Mouse (Mus musculus) bone marrow macrophage, adult 2 months (primary cell): Measurements from ENCODE around the gene Cttnbp2nl. TPM values are rescaled to one million over a fixed set of nuclear protein-coding genes. Genes with fewer than 3 reads are reported as not detected.

Experiments
- H3K27ac ChIP-seq: 2 replicates; pipeline ENCODE4 v1.5.1; 2012; ENCODE audit warnings: low read depth, low read length; ENCODE audit not compliant: insufficient read depth
- H3K4me1 ChIP-seq: 2 replicates; pipeline ENCODE4 v1.6.1; 2012; ENCODE audit warnings: low read length; ENCODE audit not compliant: control insufficient read depth, insufficient read depth
- H3K4me3 ChIP-seq: 2 replicates; pipeline ENCODE4 v1.5.1; 2012; ENCODE audit warnings: mild to moderate bottlenecking, low read length, moderate library complexity; ENCODE audit not compliant: insufficient read depth
- CTCF ChIP-seq: IDR thresholded peaks from 2 replicates; pipeline ENCODE4 v1.5.1; 2012; ENCODE audit warnings: low read depth, mild to moderate bottlenecking, low read length, moderate library complexity
- POLR2A ChIP-seq: IDR thresholded peaks from 2 replicates; pipeline ENCODE4 v1.6.1; 2012; ENCODE audit warnings: mild to moderate bottlenecking, low read depth, low read length, borderline replicate concordance
- polyA plus RNA-seq: library from polyadenylated mRNA; stranded (reverse); fragments of >200 nt; gene quantifications from 2 replicates; pipeline ENCODE4 v1.2.4, GENCODE M21; 2012; ENCODE audit not compliant: missing spikeins, insufficient read depth, insufficient read length

Gene Cttnbp2nl
- polyA plus RNA-seq, 1 experiment: 127 TPM

DNA sequence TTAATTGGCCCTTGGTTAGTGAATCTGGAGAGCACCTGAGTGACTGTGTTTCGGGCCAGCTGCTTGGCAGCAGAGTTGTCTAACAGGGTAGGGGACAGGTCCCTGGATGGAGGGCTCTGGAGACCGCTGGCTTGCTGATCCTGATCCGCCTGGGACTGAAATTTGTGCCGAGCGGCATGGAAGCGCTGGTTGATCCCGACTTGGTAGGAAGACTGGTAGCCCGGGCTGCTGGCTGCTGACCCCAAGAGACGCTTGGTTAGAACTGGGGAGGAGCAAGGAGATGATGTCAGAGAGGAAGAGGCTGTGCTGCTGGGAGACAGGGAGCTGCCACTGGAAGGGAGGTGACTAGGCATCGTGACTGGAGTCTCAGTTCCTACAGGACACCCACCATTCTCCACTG, 47.9 kb downstream of the Cttnbp2nl start:
- Histone ChIP-seq H3K4me1 (peaks cover 27% of the 10 kb centered on the region), H3K4me3 (no peak overlapping the region), H3K27ac (no peak overlapping the region)
- TF ChIP-seq POLR2A: no peak
- TF ChIP-seq CTCF: no peak

DNA sequence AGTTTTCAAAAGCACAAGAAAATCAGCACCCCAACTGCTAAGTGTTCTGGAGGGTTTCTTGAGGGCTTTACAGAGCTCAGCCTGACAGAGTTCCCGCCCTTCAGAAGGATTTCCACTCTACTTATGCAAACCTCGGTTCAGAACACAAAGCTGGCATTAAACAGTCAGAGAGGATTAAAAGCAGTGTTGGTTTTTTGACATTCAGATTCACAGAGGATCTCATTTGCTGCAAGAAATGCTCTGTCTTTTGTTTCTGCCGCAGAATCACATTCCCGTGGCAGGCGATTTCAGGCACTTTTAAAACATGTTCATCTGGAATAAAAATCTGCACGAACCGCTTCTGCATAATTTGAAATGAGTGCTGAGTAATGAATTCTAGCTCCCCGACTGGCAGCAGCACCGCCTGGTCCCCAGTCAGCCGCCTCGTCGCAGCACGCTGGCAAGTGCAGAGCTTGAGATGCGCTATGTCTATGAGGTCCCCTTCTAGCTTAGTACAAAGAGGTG, 48.9 kb downstream of the Cttnbp2nl start:
- TF ChIP-seq POLR2A (no peak), CTCF (no peak)
- H3K4me3 ChIP-seq: no peak overlapping the region
- no peak overlapping the region for H3K27ac ChIP-seq
- peaks cover 32% of the 10 kb centered on the region for H3K4me1 ChIP-seq

DNA sequence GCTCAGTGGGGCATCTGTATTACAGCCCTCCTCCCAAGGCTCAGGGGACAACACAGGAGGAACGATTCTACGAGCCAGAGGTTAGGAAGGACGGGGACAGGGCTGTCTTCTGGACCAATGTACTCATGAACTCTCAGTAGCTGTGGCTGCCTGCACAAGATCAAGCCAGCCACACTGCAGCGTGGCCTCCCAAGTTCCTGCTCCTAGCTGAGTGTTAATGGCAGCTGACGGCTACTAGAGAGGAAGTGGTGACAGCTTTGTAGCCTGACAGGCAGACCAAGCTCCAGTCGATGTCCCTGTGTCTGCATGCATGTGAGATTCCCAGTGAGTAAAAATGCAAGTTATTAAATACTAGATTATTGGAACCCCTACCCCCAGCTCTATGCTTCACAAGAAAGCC, 51.6 kb downstream of the Cttnbp2nl start:
- Histone ChIP-seq H3K27ac (peak overlapping the region; percentile 90), H3K4me3 (no peak overlapping the region), H3K4me1 (peaks cover 32% of the 10 kb centered on the region)
- TF ChIP-seq CTCF: no peak
- TF ChIP-seq POLR2A: no peak

DNA sequence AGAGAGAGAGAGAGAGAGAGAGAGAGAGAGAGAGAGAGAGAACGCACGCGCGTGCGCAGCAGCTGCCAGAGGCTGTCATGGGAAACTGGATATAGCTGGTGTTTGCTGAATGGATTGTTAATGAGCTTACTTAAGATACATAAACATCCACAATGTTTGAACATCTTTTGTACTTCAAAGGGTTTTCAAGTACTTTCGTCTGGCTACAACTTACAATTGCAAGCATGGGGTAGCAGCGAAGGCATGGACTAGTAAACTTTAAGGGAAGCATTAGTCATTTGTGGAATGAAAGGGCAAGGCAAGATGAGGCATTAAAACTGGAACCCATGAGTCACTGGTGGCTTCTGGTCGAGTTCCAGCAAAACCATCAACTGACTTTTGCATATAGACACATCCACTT, 52.4 kb downstream of the Cttnbp2nl start:
- TF ChIP-seq POLR2A (no peak), CTCF (no peak)
- peaks cover 40% of the 10 kb centered on the region for H3K4me1 ChIP-seq
- 0 out of 2 replicates have a peak overlapping the region, but pooled peaks have one; percentile 6 for H3K4me3 ChIP-seq
- peak overlapping the region; percentile 90 for H3K27ac ChIP-seq

DNA sequence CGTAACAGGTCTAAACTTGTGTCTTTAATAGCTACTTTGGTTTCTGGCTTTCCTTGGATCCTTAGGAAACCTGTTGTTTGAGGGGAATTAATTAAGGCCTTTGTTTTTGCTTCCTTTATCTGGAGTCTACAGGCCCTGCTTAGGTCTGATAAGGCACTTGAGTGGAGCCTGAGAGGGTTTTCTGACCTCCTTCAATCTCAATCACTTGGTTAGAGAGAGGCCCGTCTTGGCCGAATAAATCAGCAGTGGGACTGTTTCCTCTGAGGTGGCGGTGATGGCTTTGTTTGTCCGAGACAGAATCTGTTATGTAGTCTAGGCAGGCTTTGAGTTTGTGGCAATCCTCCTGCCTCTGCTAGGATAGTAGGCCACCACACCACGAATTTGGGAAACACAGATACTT, 55.4 kb downstream of the Cttnbp2nl start:
- H3K27ac ChIP-seq: no peak overlapping the region
- no peak overlapping the region for H3K4me3 ChIP-seq
- no peak for TF ChIP-seq POLR2A
- TF ChIP-seq CTCF: no peak
- peaks cover 57% of the 10 kb centered on the region for H3K4me1 ChIP-seq

DNA sequence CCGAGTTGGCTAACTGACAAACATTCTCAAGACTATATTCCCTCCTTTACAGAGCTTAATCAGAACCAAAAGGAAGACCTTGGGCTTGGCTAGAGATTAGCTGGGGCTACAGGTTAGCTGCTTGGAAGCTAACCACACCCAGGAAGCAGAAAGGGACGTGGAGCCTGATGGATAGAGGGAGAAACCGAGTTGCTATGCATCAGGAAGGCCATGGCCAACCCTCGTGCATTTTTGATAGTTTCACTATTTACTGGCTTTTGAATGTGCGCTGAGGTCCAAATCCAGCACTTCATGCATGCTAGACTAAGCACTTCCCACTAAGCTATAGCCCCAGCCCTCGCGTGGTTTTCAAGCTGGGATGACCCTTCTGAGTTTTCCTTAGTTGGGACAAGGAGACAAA, 57.2 kb downstream of the Cttnbp2nl start:
- Histone ChIP-seq H3K27ac (no peak overlapping the region), H3K4me1 (peaks cover 49% of the 10 kb centered on the region), H3K4me3 (no peak overlapping the region)
- TF ChIP-seq CTCF: no peak
- no peak for TF ChIP-seq POLR2A

DNA sequence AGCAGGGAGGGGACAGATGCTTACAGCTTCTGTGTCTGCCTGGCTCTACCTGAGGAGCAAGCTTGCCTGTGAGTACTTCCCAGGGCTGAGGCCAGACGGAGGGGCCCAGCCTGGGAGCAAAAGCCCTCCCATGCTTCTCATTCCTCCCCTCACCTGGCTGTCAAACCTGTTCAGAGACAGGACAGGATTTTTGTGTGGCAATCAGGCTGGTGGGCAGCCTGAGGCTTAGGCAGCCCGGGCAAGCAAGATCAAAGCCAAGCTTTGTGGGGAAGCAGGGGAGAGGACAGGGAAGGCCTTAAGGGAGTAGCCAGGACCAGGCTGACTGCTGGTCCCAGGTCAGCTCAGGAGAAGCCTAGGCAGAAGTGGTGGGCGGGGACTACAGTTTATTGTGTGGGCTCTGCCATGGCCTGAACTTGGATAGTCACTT, 58.5 kb downstream of the Cttnbp2nl start:
- TF ChIP-seq CTCF: no peak
- no peak for TF ChIP-seq POLR2A
- Histone ChIP-seq H3K4me1 (peaks cover 36% of the 10 kb centered on the region), H3K4me3 (peak overlapping the region; percentile 8), H3K27ac (peak overlapping the region; percentile 88)

DNA sequence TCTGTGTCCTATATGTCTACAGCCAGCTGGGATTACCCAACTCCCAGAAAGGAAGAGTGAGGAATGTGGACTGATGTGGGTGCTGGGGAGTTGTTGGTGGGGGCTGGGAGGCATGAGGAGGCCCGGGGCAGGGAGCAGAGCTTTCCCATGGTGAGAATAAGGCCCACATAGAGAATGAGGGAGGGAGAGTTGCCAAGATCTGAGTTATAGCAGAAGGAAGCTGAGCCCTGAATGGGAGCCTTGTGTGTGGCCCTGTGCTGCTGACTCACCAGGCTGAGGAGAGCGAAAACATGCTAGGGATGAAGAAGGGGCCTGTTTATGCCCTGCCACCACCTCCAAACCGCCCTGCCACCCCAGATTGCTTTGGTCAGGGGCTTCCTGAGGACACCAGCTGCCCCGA, 59.1 kb downstream of the Cttnbp2nl start:
- TF ChIP-seq POLR2A: no peak
- TF ChIP-seq CTCF: no peak
- Histone ChIP-seq H3K27ac (peak overlapping the region; percentile 88), H3K4me3 (peak overlapping the region; percentile 8), H3K4me1 (peaks cover 35% of the 10 kb centered on the region)

DNA sequence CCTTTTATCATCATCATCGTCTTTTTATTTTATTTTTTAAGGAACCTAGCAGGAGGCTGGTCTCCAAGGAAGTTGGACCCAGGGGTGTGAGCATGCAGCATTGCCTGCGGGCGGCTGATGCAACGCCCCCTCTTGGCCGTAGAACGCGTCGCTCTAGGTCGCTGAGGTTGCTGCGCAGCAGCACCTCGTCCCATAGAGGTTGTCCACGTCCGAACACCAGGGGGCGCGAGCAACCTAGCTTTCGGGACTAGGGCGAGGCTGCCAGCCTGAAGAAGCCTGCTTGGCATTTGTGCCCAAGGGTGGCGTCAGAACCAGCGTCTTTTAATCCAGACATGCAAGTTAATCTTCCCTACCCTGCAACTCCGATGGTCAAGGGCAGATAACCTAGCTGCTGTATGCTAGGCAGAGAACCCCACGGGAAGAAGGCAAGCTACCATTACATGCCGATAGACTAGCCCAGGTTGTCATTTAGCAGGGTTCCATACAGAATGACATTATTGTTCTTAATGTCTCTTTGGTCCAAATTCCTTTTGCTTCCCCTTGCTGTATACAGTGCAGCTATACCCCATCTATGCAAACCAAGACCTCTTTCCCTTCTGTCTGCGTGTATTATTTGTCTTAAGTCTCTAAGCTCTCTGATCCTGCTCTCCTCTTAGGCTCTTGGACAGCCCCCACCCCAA, 60.1 kb downstream of the Cttnbp2nl start:
- TF ChIP-seq POLR2A: no peak
- TF ChIP-seq CTCF: peak; percentile 97
- H3K4me1 ChIP-seq: peaks cover 35% of the 10 kb centered on the region
- H3K4me3 ChIP-seq: no peak overlapping the region
- peak overlapping the region; percentile 88 for H3K27ac ChIP-seq

DNA sequence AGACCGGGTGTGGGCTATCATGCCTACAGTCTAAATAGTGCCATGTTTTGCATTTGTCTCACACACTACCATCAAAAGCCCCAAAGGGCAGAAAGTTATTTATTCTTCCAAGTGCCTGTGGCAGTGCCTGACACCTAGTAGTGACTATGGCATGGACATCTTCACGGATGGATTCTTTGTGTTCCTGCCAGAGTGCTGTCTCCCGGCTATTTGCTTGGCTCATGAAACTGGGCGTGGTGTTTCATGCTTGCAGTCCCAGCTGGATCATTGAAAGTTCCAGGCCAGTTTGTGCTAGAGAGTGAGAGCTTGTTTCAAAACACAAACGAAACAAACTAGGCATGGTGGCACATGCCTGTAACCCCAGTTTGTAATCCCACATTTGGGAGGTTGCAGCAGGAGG, 61.2 kb downstream of the Cttnbp2nl start:
- TF ChIP-seq CTCF (no peak), POLR2A (no peak)
- H3K4me3 ChIP-seq: no peak overlapping the region
- H3K4me1 ChIP-seq: peaks cover 35% of the 10 kb centered on the region
- H3K27ac ChIP-seq: no peak overlapping the region
